Mouse (Mus musculus): ENCODE data around the gene Mettl7a3.

DNA sequence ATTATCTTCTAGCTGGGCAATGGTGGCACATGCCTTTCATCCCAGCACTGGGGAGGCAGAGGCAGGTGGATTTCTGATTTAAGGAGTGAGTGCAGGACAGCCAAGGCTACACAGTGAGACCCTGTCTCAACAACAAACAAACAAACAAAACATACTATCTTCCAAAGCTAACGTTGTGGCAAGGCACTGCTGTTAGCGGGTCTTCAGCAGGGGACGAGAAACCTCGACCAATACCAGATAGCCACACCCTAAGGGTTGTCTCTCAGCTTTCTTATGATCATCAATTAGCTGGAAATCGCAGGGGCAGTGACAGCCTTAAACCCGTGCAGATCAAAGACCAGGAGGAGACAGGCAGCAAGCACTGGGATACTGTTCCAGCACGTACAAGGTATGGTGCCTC lies 29.5 kb downstream of the Mettl7a3 start, which contains the start of gene Higd1c:
- TF ChIP-seq CTCF (IDR thresholded peaks at IDR 0.05; ENCODE audit: low read depth) (no peak), EP300 (IDR thresholded peaks at IDR 0.05; ENCODE audit: low read depth) (no peak)

Data from liver, postnatal 0 days (tissue).